Mouse (Mus musculus) small intestine, adult 2 months (tissue): Measurements from ENCODE around the gene Tsen34. TPM values are rescaled to one million over a fixed set of nuclear protein-coding genes. Genes with fewer than 3 reads are reported as not detected.
"Not testable (repeated sequence)": the region's sequence is repeated elsewhere in the genome, so short reads cannot be mapped to it uniquely, and the experiment has no call there.

Experiments used
- H3K27ac ChIP-seq: fragments of 200-500 bp; 2 replicates; pipeline ENCODE4 v1.5.1; 2012; ENCODE audit warnings: low read depth, low read length, control low read depth, inconsistent platforms; ENCODE audit not compliant: insufficient read depth
- H3K27me3 ChIP-seq: fragments of 200-500 bp; 2 replicates; pipeline ENCODE4 v1.6.1; 2012; ENCODE audit warnings: mild to moderate bottlenecking, moderate library complexity, low read length, inconsistent platforms; ENCODE audit not compliant: control insufficient read depth, insufficient read depth
- H3K36me3 ChIP-seq: fragments of 200-500 bp; 2 replicates; pipeline ENCODE4 v1.6.1; 2012; ENCODE audit warnings: mild to moderate bottlenecking, low read length, control low read depth, inconsistent platforms; ENCODE audit not compliant: control insufficient read depth, insufficient read depth
- H3K4me1 ChIP-seq: fragments of 200-500 bp; 2 replicates; pipeline ENCODE4 v1.6.1; 2012; ENCODE audit warnings: low read length, inconsistent platforms, mixed read lengths; ENCODE audit not compliant: control insufficient read depth, insufficient read depth, insufficient read length
- H3K4me3 ChIP-seq: fragments of 200-500 bp; 2 replicates; pipeline ENCODE4 v1.5.1; 2012; ENCODE audit warnings: low read depth, mild to moderate bottlenecking, control low read depth, inconsistent platforms, low read length, moderate library complexity
- CTCF ChIP-seq: fragments of 200-500 bp; IDR thresholded peaks from 2 replicates; pipeline ENCODE4 v1.5.1; 2012; ENCODE audit warnings: low read depth, mild to moderate bottlenecking, control low read depth, inconsistent platforms, low read length, moderate library complexity, mixed read lengths; ENCODE audit not compliant: insufficient replicate concordance, insufficient read length; ENCODE audit errors: extremely low read depth
- POLR2A ChIP-seq: fragments of 200-500 bp; IDR thresholded peaks from 2 replicates; pipeline ENCODE4 v1.6.1; 2012; ENCODE audit warnings: low read depth, mild to moderate bottlenecking, control low read depth, inconsistent platforms, low read length, moderate library complexity
- WGBS: fragments of 180-500 bp; shearing (Covaris S2); methylation state at CpG from one replicate; pipeline ENCODE4 v1.1.7; 2018; 5-methylcytosine and 5-hydroxymethylcytosine counted together
- polyA plus RNA-seq: library from polyadenylated mRNA; depleted of rRNA; stranded (reverse); fragments of >200 nt; gene quantifications from 2 replicates; pipeline ENCODE4 v1.2.3, GENCODE M21; 2012

The Tsen34 gene
- polyA plus RNA-seq, 1 experiment, result 92.2 TPM

GRCm38 (mm10) chr7:3698471-3698870 lies 5.8 kb downstream of the Tsen34 start:
- Histone ChIP-seq H3K27ac (no peak overlapping the region), H3K27me3 (no peaks in the 10 kb centered on the region), H3K4me1 (no peaks in the 10 kb centered on the region; the same call in 1 of the 2 replicates), H3K36me3 (peaks cover 2% of the 10 kb centered on the region; the same call in 1 of the 2 replicates), H3K4me3 (no peak overlapping the region)
- TF ChIP-seq CTCF (no peak), POLR2A (no peak)
- WGBS, result 94% methylated on average over 6 of the region's 6 CpGs

- TF ChIP-seq CTCF, result no peak
- Histone ChIP-seq H3K27ac (peak overlapping the region; percentile 55; the same call in 1 of the 2 replicates), H3K4me3 (peak overlapping the region; percentile 76), H3K4me1 (peaks cover 7% of the 10 kb centered on the region; the same call in 1 of the 2 replicates), H3K27me3 (no peaks in the 10 kb centered on the region), H3K36me3 (peaks cover 28% of the 10 kb centered on the region)
- WGBS, result 20% methylated on average over 6 of the region's 6 CpGs
Measured at GRCm38 (mm10) chr7:3703148-3703878, 10.7 kb downstream of the Tsen34 start.

- peak within 1 kb of the TSS; percentile 86 for H3K27ac ChIP-seq
- H3K27me3 ChIP-seq, result no peaks in the 10 kb centered on the region
- H3K4me1 ChIP-seq, result peaks cover 7% of the 10 kb centered on the region; the same call in 1 of the 2 replicates
- under 1% methylated on average over 42 of the region's 42 CpGs for WGBS
- peak within 1 kb of the TSS; percentile 76 for H3K4me3 ChIP-seq
- peaks cover 26% of the 10 kb centered on the region for H3K36me3 ChIP-seq
- TF ChIP-seq CTCF, result peak; percentile 37; the same call in 1 of the 2 replicates
- peak; percentile 89 for TF ChIP-seq POLR2A
Measured at GRCm38 (mm10) chr7:3703879-3704441, 11.3 kb downstream of the Tsen34 start, which contains the start of gene Rps9. Gene Rps9 (plus strand): TSS chr7:3703993.

GRCm38 (mm10) chr7:3704475-3704874 lies 11.8 kb downstream of the Tsen34 start:
- Histone ChIP-seq H3K27ac (peak overlapping the region; percentile 86), H3K4me1 (peaks cover 7% of the 10 kb centered on the region; the same call in 1 of the 2 replicates), H3K27me3 (no peaks in the 10 kb centered on the region), H3K36me3 (peaks cover 26% of the 10 kb centered on the region), H3K4me3 (peak overlapping the region; percentile 76)
- TF ChIP-seq CTCF (no peak), POLR2A (no peak)
- WGBS, result under 1% methylated on average over 20 of the region's 20 CpGs

GRCm38 (mm10) chr7:3705461-3705860 lies 12.8 kb downstream of the Tsen34 start:
- Histone ChIP-seq H3K27ac (0 out of 2 replicates have a peak overlapping the region, but pooled peaks have one; percentile 2), H3K36me3 (peaks cover 26% of the 10 kb centered on the region), H3K4me3 (peak overlapping the region; percentile 43)
- WGBS, result 8% methylated on average over 7 of the region's 7 CpGs
- not testable (repeated sequence) for H3K4me1 ChIP-seq, H3K27me3 ChIP-seq

GRCm38 (mm10) chr7:3705911-3706310 lies 13.2 kb downstream of the Tsen34 start:
- Histone ChIP-seq H3K4me1 (peaks cover 7% of the 10 kb centered on the region; the same call in 1 of the 2 replicates), H3K4me3 (peak overlapping the region; percentile 43), H3K27ac (no peak overlapping the region), H3K27me3 (no peaks in the 10 kb centered on the region), H3K36me3 (peaks cover 26% of the 10 kb centered on the region)
- 10% methylated on average over 6 of the region's 6 CpGs for WGBS
- TF ChIP-seq CTCF (no peak), POLR2A (no peak)

GRCm38 (mm10) chr7:3706343-3706934 lies 13.8 kb downstream of the Tsen34 start:
- H3K36me3 ChIP-seq, result peaks cover 26% of the 10 kb centered on the region
- 0 out of 2 replicates have a peak overlapping the region, but pooled peaks have one; percentile 0 for H3K27ac ChIP-seq
- peaks cover 7% of the 10 kb centered on the region; the same call in 1 of the 2 replicates for H3K4me1 ChIP-seq
- H3K27me3 ChIP-seq, result no peaks in the 10 kb centered on the region
- peak overlapping the region; percentile 17; the same call in 1 of the 2 replicates for H3K4me3 ChIP-seq
- TF ChIP-seq CTCF (no peak), POLR2A (no peak)
- 18% methylated on average over 11 of the region's 11 CpGs for WGBS
